Mouse (Mus musculus): ENCODE results near the gene Cep170b. TPM values are rescaled to one million over a fixed set of nuclear protein-coding genes. Genes with fewer than 3 reads are reported as not detected.

Cep170b gene
- polyA plus RNA-seq, 1 experiment from 2014 or later = 19.8 TPM

GRCm38 (mm10) chr12:112696806-112697425 is 23.3 kb upstream of the Cep170b start:
- H3K9ac ChIP-seq (ENCODE audit: low read length) = no peak overlapping the region
- no peak overlapping the region for H3K27ac ChIP-seq (ENCODE audit: low read length)
- H3K4me2 ChIP-seq (ENCODE audit: low read depth, low read length) = no peak overlapping the region
- H3K27me3 ChIP-seq (ENCODE audit: control insufficient read depth, insufficient read depth, low read length) = no peaks in the 10 kb centered on the region; the same call in 1 of the 2 replicates
- no peaks in the 10 kb centered on the region for H3K9me3 ChIP-seq (replicated peaks; ENCODE audit: control insufficient read depth, low read length)
- WGBS = 70% methylated on average over 3 of the region's 3 CpGs
- no peak overlapping the region for H3K4me3 ChIP-seq (replicated peaks; ENCODE audit: low read length)
- H3K36me3 ChIP-seq (ENCODE audit: control insufficient read depth, insufficient read depth, low read length) = no peaks in the 10 kb centered on the region
- H3K4me1 ChIP-seq (ENCODE audit: control insufficient read depth, insufficient read depth, low read length) = peaks cover 21% of the 10 kb centered on the region
- no peak for ATAC-seq (ENCODE audit: insufficient read depth, low FRiP score)

- Histone ChIP-seq H3K4me1 (ENCODE audit: control insufficient read depth, insufficient read depth, low read length) (0 out of 2 replicates have a peak, but pooled peaks cover 9% of the 10 kb centered on the region), H3K9me3 (replicated peaks; ENCODE audit: control insufficient read depth, low read length) (no peaks in the 10 kb centered on the region), H3K27ac (ENCODE audit: low read length) (no peak overlapping the region), H3K36me3 (ENCODE audit: control insufficient read depth, insufficient read depth, low read length) (no peaks in the 10 kb centered on the region), H3K27me3 (ENCODE audit: control insufficient read depth, insufficient read depth, low read length) (peaks cover 4% of the 10 kb centered on the region; the same call in 1 of the 2 replicates), H3K4me3 (replicated peaks; ENCODE audit: low read length) (peak overlapping the region; percentile 6; the same call in 1 of the 2 replicates), H3K4me2 (ENCODE audit: low read depth, low read length) (peak overlapping the region; percentile 25), H3K9ac (ENCODE audit: low read length) (peak overlapping the region; percentile 50)
- no peak; the same call in 1 of the 2 replicates for ATAC-seq (ENCODE audit: insufficient read depth, low FRiP score)
- 4% methylated on average over 15 of the region's 15 CpGs for WGBS
These were observed 19.7 kb upstream of the Cep170b start for GRCm38 (mm10) chr12:112700522-112700921.

- ATAC-seq (ENCODE audit: insufficient read depth, low FRiP score) = no peak
- Histone ChIP-seq H3K4me3 (replicated peaks; ENCODE audit: low read length) (no peak overlapping the region), H3K4me2 (ENCODE audit: low read depth, low read length) (no peak overlapping the region), H3K4me1 (ENCODE audit: control insufficient read depth, insufficient read depth, low read length) (0 out of 2 replicates have a peak, but pooled peaks cover 9% of the 10 kb centered on the region), H3K9ac (ENCODE audit: low read length) (no peak overlapping the region), H3K36me3 (ENCODE audit: control insufficient read depth, insufficient read depth, low read length) (no peaks in the 10 kb centered on the region), H3K9me3 (replicated peaks; ENCODE audit: control insufficient read depth, low read length) (no peaks in the 10 kb centered on the region), H3K27me3 (ENCODE audit: control insufficient read depth, insufficient read depth, low read length) (peaks cover 4% of the 10 kb centered on the region; the same call in 1 of the 2 replicates), H3K27ac (ENCODE audit: low read length) (no peak overlapping the region)
- WGBS = 47% methylated on average over 6 of the region's 6 CpGs
These were observed 17.6 kb upstream of the Cep170b start for GRCm38 (mm10) chr12:112702374-112703320.

DNA sequence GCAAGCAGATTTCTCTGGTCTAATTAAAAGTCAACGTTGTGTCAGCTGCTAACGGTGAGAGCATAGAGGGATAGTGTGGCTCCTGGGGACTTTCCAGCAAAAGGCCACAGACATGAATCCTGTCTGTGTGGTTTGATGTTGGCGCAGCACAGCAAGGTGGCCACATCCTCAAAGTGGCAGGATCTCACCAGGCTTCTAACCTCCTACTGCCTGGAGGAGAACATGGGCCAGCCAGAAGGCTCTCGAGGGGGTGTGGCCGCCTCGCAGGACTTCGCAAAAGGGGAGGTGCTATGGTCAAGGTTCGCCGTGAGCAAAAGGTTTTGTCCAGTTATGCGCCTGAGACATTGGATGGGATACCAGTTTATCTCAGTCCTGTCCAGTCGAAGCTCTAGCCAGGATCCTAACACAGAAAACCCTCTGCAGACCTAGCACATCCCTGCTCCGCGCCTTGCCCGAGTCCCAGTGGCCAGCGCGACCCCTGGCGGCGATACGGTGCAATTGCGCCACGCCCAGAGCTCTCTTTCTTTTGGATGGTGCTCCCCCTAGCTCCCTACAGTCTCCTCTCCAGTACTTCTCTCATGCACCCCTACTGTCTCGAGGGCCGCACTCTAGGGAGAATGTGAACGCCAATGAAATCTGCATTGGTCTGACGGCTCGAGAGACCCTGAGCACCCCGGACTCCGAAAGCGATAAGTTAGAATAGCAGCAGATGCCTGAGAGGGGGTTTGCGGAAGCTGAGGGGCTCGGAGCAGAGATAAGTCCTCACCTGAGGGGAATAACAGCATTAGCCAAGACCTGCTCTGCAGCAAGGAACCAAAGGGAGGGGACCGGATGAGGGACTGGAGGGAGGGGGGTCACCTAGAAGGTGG is 13.3 kb upstream of the Cep170b start:
- Histone ChIP-seq H3K9me3 (replicated peaks; ENCODE audit: control insufficient read depth, low read length) (no peaks in the 10 kb centered on the region), H3K9ac (ENCODE audit: low read length) (peak overlapping the region; percentile 59; the same call in 1 of the 2 replicates), H3K27ac (ENCODE audit: low read length) (no peak overlapping the region), H3K36me3 (ENCODE audit: control insufficient read depth, insufficient read depth, low read length) (no peaks in the 10 kb centered on the region), H3K4me3 (replicated peaks; ENCODE audit: low read length) (peak overlapping the region; percentile 20), H3K27me3 (ENCODE audit: control insufficient read depth, insufficient read depth, low read length) (0 out of 2 replicates have a peak, but pooled peaks cover 4% of the 10 kb centered on the region), H3K4me1 (ENCODE audit: control insufficient read depth, insufficient read depth, low read length) (no peaks in the 10 kb centered on the region), H3K4me2 (ENCODE audit: low read depth, low read length) (peak overlapping the region; percentile 58)
- ATAC-seq (ENCODE audit: insufficient read depth, low FRiP score) = peak; percentile 85
- WGBS = 11% methylated on average over 32 of the region's 32 CpGs

GRCm38 (mm10) chr12:112707573-112707869 is 12.7 kb upstream of the Cep170b start:
- H3K4me2 ChIP-seq (ENCODE audit: low read depth, low read length) = no peak overlapping the region

DNA sequence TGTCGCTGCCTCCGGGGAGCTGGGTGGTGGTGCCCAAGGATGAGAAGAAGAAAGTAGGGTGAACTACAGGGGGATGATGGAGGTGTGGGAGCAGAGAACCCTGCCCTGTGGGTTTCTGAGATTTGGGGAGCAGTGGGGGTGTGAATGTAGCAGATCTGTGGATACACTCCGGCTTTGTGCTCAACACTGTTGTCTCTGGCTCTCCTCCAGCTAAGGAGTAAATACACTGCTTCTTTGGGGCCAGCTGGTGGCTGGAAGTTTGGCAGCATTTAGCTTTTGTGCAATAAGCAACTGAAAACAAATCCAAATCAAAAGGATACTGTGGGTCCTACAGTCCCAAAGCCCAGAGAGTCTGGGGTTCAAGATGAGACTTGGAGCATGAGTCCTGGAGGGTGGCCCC is 6.3 kb upstream of the Cep170b start:
- H3K4me1 ChIP-seq (ENCODE audit: control insufficient read depth, insufficient read depth, low read length) = 0 out of 2 replicates have a peak, but pooled peaks cover 3% of the 10 kb centered on the region
- no peaks in the 10 kb centered on the region for H3K36me3 ChIP-seq (ENCODE audit: control insufficient read depth, insufficient read depth, low read length)
- H3K27ac ChIP-seq (ENCODE audit: low read length) = no peak overlapping the region
- no peak overlapping the region for H3K9ac ChIP-seq (ENCODE audit: low read length)
- no peaks in the 10 kb centered on the region for H3K9me3 ChIP-seq (replicated peaks; ENCODE audit: control insufficient read depth, low read length)
- ATAC-seq (ENCODE audit: insufficient read depth, low FRiP score) = no peak
- H3K4me3 ChIP-seq (replicated peaks; ENCODE audit: low read length) = no peak overlapping the region
- WGBS = 57% methylated on average over 3 of the region's 3 CpGs
- no peaks in the 10 kb centered on the region for H3K27me3 ChIP-seq (ENCODE audit: control insufficient read depth, insufficient read depth, low read length)
- no peak overlapping the region for H3K4me2 ChIP-seq (ENCODE audit: low read depth, low read length)

More at GRCm38 (mm10) chr12:112707573-112707869, 12.7 kb upstream of the Cep170b start:
- H3K9ac ChIP-seq (ENCODE audit: low read length) = peak overlapping the region; percentile 34; the same call in 1 of the 2 replicates
- H3K27ac ChIP-seq (ENCODE audit: low read length) = no peak overlapping the region
- no peak overlapping the region for H3K4me3 ChIP-seq (replicated peaks; ENCODE audit: low read length)
- WGBS = 17% methylated on average over 8 of the region's 8 CpGs
- H3K27me3 ChIP-seq (ENCODE audit: control insufficient read depth, insufficient read depth, low read length) = no peaks in the 10 kb centered on the region
- no peaks in the 10 kb centered on the region for H3K9me3 ChIP-seq (replicated peaks; ENCODE audit: control insufficient read depth, low read length)
- no peaks in the 10 kb centered on the region for H3K4me1 ChIP-seq (ENCODE audit: control insufficient read depth, insufficient read depth, low read length)
- no peaks in the 10 kb centered on the region for H3K36me3 ChIP-seq (ENCODE audit: control insufficient read depth, insufficient read depth, low read length)
- no peak for ATAC-seq (ENCODE audit: insufficient read depth, low FRiP score)

GRCm38 (mm10) chr12:112717140-112717539 is 3.1 kb upstream of the Cep170b start:
- 32% methylated on average over 7 of the region's 7 CpGs for WGBS
- H3K27me3 ChIP-seq (ENCODE audit: control insufficient read depth, insufficient read depth, low read length) = no peaks in the 10 kb centered on the region
- ATAC-seq (ENCODE audit: insufficient read depth, low FRiP score) = no peak
- no peak overlapping the region for H3K27ac ChIP-seq (ENCODE audit: low read length)
- no peak overlapping the region for H3K4me3 ChIP-seq (replicated peaks; ENCODE audit: low read length)
- no peak overlapping the region for H3K9ac ChIP-seq (ENCODE audit: low read length)
- H3K36me3 ChIP-seq (ENCODE audit: control insufficient read depth, insufficient read depth, low read length) = no peaks in the 10 kb centered on the region
- H3K9me3 ChIP-seq (replicated peaks; ENCODE audit: control insufficient read depth, low read length) = no peaks in the 10 kb centered on the region
- 0 out of 2 replicates have a peak, but pooled peaks cover 3% of the 10 kb centered on the region for H3K4me1 ChIP-seq (ENCODE audit: control insufficient read depth, insufficient read depth, low read length)
- H3K4me2 ChIP-seq (ENCODE audit: low read depth, low read length) = no peak overlapping the region

DNA sequence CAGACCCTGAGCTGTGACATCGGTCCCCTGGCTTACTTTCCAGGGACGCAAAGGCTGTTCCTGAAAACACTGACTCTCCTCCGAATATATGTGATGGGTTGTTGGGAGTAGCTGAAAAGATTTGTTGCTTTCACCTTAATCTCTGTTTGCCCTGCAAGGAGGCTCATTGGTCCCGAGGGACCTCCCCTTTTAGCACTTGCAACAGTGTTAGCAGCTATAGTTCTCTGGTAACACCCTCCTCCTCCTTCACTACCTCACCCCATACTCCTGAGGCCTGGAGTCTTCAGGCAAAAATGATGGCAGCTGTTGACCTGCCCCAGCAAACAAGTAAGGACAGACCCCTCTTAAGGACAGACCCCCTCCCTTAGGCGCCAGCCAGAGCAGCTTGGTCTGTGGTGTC is 1.3 kb upstream of the Cep170b start:
- H3K9ac ChIP-seq (ENCODE audit: low read length) = no peak overlapping the region
- no peaks in the 10 kb centered on the region for H3K27me3 ChIP-seq (ENCODE audit: control insufficient read depth, insufficient read depth, low read length)
- no peaks in the 10 kb centered on the region for H3K36me3 ChIP-seq (ENCODE audit: control insufficient read depth, insufficient read depth, low read length)
- peaks cover 10% of the 10 kb centered on the region for H3K4me1 ChIP-seq (ENCODE audit: control insufficient read depth, insufficient read depth, low read length)
- H3K9me3 ChIP-seq (replicated peaks; ENCODE audit: control insufficient read depth, low read length) = no peaks in the 10 kb centered on the region
- no peak overlapping the region for H3K4me2 ChIP-seq (ENCODE audit: low read depth, low read length)
- H3K27ac ChIP-seq (ENCODE audit: low read length) = no peak overlapping the region
- WGBS = 56% methylated on average over 5 of the region's 5 CpGs
- no peak for ATAC-seq (ENCODE audit: insufficient read depth, low FRiP score)
- H3K4me3 ChIP-seq (replicated peaks; ENCODE audit: low read length) = no peak overlapping the region
